ENCODE assay signal across 25 mouse cellular contexts in genomic region chr11:59815482-59816065, GRCm38 (mm10). TPM values are rescaled to one million over a fixed set of nuclear protein-coding genes. Genes with fewer than 3 reads are reported as not detected.
"Had no signal": no experiment of that assay in that cellular context is flagged by ENCODE, and none has a peak within 500 bp of the region (broad histone marks: within the 10 kb centered on the region; RNA-seq: fewer than 3 reads in every experiment).

No protein-coding gene starts in this region.

- H3K4me3 ChIP-seq: gastrocnemius, adult 2 months; heart, embryonic 10.5 days; heart, embryonic 12.5 days; hindbrain, embryonic 13.5 days; hindbrain, embryonic 15.5 days; kidney, embryonic 15.5 days; limb, embryonic 13.5 days; limb, embryonic 15.5 days; liver, embryonic 13.5 days; liver, embryonic 15.5 days had no signal

- H3K9ac ChIP-seq: heart, embryonic 12.5 days; hindbrain, embryonic 13.5 days; hindbrain, embryonic 15.5 days; kidney, embryonic 15.5 days; limb, embryonic 13.5 days; limb, embryonic 15.5 days; liver, embryonic 13.5 days; liver, embryonic 15.5 days had no signal

- H3K4me2 ChIP-seq: heart, embryonic 12.5 days; hindbrain, embryonic 13.5 days; hindbrain, embryonic 15.5 days; kidney, embryonic 15.5 days; limb, embryonic 13.5 days; limb, embryonic 15.5 days; liver, embryonic 13.5 days; liver, embryonic 15.5 days had no signal

- DNase-seq: gastrocnemius, adult 2 months; gastrocnemius, postnatal 10 days; gastrocnemius, postnatal 25 days; heart, adult 18-20 months; heart, postnatal 10 days; heart, postnatal 4 days; kidney, adult 11 months; kidney, adult 2 months; kidney, adult 9 months; kidney, postnatal 14 days; kidney, postnatal 36 days; layer of hippocampus, adult 9-11 months; layer of hippocampus, postnatal 36 days; left cerebral cortex, postnatal 4 days; liver, embryonic 13.5 days had no signal

- H3K27ac ChIP-seq: gastrocnemius, adult 2 months; heart, embryonic 10.5 days; hindbrain, embryonic 13.5 days; hindbrain, embryonic 15.5 days; hindbrain, postnatal 0 days; kidney, embryonic 15.5 days; kidney, postnatal 0 days; limb, embryonic 13.5 days; limb, embryonic 15.5 days; liver, embryonic 13.5 days had no signal

- H3K9me3 ChIP-seq: heart, embryonic 10.5 days; heart, embryonic 12.5 days; hindbrain, embryonic 13.5 days; hindbrain, embryonic 15.5 days; kidney, embryonic 15.5 days; limb, embryonic 13.5 days; limb, embryonic 15.5 days; liver, embryonic 13.5 days; liver, embryonic 15.5 days had no signal

- H3K27me3 ChIP-seq: heart, embryonic 12.5 days; hindbrain, embryonic 13.5 days; hindbrain, embryonic 15.5 days; kidney, embryonic 15.5 days; limb, embryonic 13.5 days; limb, embryonic 15.5 days; liver, embryonic 13.5 days; liver, embryonic 15.5 days had no signal

RNA-seq across cellular contexts. Expression of gene Pld6, which starts 28.1 kb away (rescaled TPM):
- total RNA-seq: gastrocnemius, adult 2 months; gastrocnemius, postnatal 25 days had no signal
